Mouse (Mus musculus): ENCODE results near the gene Mphosph9. TPM values are rescaled to one million over a fixed set of nuclear protein-coding genes. Genes with fewer than 3 reads are reported as not detected.

Gene Mphosph9
- total RNA-seq, 4 experiments from 2014 or later = 23.8 to 29.4 (median 27.1) TPM

GRCm38 (mm10) chr5:124267652-124268051 lies 60.1 kb downstream of the Mphosph9 start:
- DNase-seq (ENCODE audit: low spot score in 2 of 2) = no peak

GRCm38 (mm10) chr5:124266821-124267220 lies 61.0 kb downstream of the Mphosph9 start:
- DNase-seq (ENCODE audit: low spot score in 2 of 2) = no peak

GRCm38 (mm10) chr5:124263246-124263645 lies 64.5 kb downstream of the Mphosph9 start:
- DNase-seq (ENCODE audit: low spot score in 2 of 2) = no peak

- DNase-seq (ENCODE audit: low spot score in 2 of 2) = no peak
Observed at GRCm38 (mm10) chr5:124262090-124262489, 65.7 kb downstream of the Mphosph9 start.

GRCm38 (mm10) chr5:124259133-124259532 lies 68.6 kb downstream of the Mphosph9 start:
- no peak for DNase-seq (ENCODE audit: low spot score in 2 of 2)

GRCm38 (mm10) chr5:124258026-124258425 lies 69.7 kb downstream of the Mphosph9 start:
- no peak for DNase-seq (ENCODE audit: low spot score in 2 of 2)

GRCm38 (mm10) chr5:124255141-124255540 lies 72.6 kb downstream of the Mphosph9 start:
- no peak for DNase-seq (ENCODE audit: low spot score in 2 of 2)

GRCm38 (mm10) chr5:124253555-124253954 lies 74.2 kb downstream of the Mphosph9 start:
- no peak for DNase-seq (ENCODE audit: low spot score in 2 of 2)

GRCm38 (mm10) chr5:124252580-124253320 lies 75.0 kb downstream of the Mphosph9 start:
- DNase-seq (ENCODE audit: low spot score in 2 of 2) = no peak

- no peak for DNase-seq (ENCODE audit: low spot score in 2 of 2)
Observed at GRCm38 (mm10) chr5:124251070-124251469, 76.7 kb downstream of the Mphosph9 start.

GRCm38 (mm10) chr5:124249614-124250591 lies 77.9 kb downstream of the Mphosph9 start, which contains the start of gene Pitpnm2:
Pitpnm2 (minus strand) TSS chr5:124249760.
- no peak for DNase-seq (ENCODE audit: low spot score in 2 of 2)

GRCm38 (mm10) chr5:124248845-124249613 lies 78.7 kb downstream of the Mphosph9 start:
- no peak for DNase-seq (ENCODE audit: low spot score in 2 of 2)

GRCm38 (mm10) chr5:124247986-124248626 lies 79.7 kb downstream of the Mphosph9 start:
- DNase-seq (ENCODE audit: low spot score in 2 of 2) = no peak

- no peak for DNase-seq (ENCODE audit: low spot score in 2 of 2)
Observed at GRCm38 (mm10) chr5:124247296-124247695, 80.5 kb downstream of the Mphosph9 start.

GRCm38 (mm10) chr5:124244885-124245284 lies 82.9 kb downstream of the Mphosph9 start:
- DNase-seq (ENCODE audit: low spot score in 2 of 2) = no peak

- no peak for DNase-seq (ENCODE audit: low spot score in 2 of 2)
Observed at GRCm38 (mm10) chr5:124244449-124244848, 83.3 kb downstream of the Mphosph9 start.

GRCm38 (mm10) chr5:124243236-124243901 lies 84.4 kb downstream of the Mphosph9 start:
- DNase-seq (ENCODE audit: low spot score in 2 of 2) = no peak

GRCm38 (mm10) chr5:124241686-124242444 lies 85.9 kb downstream of the Mphosph9 start:
- no peak for DNase-seq (ENCODE audit: low spot score in 2 of 2)

Measured in left cerebral cortex, adult 8-10 months (tissue).